Mouse (Mus musculus) limb, embryonic 11.5 days (tissue): ENCODE data around the gene Camk1d. TPM values are rescaled to one million over a fixed set of nuclear protein-coding genes. Genes with fewer than 3 reads are reported as not detected.

ENCODE experiments used
- ATAC-seq: fragments of 200-750 bp; cut with Nextera tagmentation; 2 replicates; pipeline ENCODE4 v1.8.0; 2017; ENCODE audit warnings: low read depth; ENCODE audit not compliant: insufficient number of reproducible peaks, low FRiP score, low TSS enrichment
- DNase-seq: peaks from one replicate; pipeline ENCODE4 v3.0.0-alpha.2; 2015; ENCODE audit warnings: low spot score
- H3K27ac ChIP-seq: fragments of 300-500 bp; sonication (generic); replicated peaks from 2 replicates; pipeline ENCODE4 v1.5.1; 2014; ENCODE audit warnings: low read depth, mild to moderate bottlenecking, low read length
- H3K27me3 ChIP-seq: fragments of 300-500 bp; sonication (generic); 2 replicates; pipeline ENCODE4 v1.6.1; 2014; ENCODE audit warnings: mild to moderate bottlenecking, low read length, mixed read lengths; ENCODE audit not compliant: control insufficient read depth, insufficient read depth
- H3K36me3 ChIP-seq: fragments of 300-500 bp; sonication (generic); 2 replicates; pipeline ENCODE4 v1.6.1; 2014; ENCODE audit warnings: mild to moderate bottlenecking, low read length, moderate library complexity, mixed read lengths; ENCODE audit not compliant: control insufficient read depth, insufficient read depth
- H3K4me1 ChIP-seq: fragments of 300-500 bp; sonication (generic); 2 replicates; pipeline ENCODE4 v1.6.1; 2014; ENCODE audit warnings: low read length, mixed read lengths; ENCODE audit not compliant: control insufficient read depth, insufficient read depth
- H3K4me2 ChIP-seq: fragments of 300-500 bp; sonication (generic); 2 replicates; pipeline ENCODE4 v1.6.1; 2014; ENCODE audit warnings: low read depth, mild to moderate bottlenecking, moderate library complexity; ENCODE audit not compliant: severe bottlenecking
- H3K4me3 ChIP-seq: fragments of 300-500 bp; sonication (generic); 2 replicates; pipeline ENCODE4 v1.5.1; 2014; ENCODE audit warnings: low read depth, low read length
- H3K9ac ChIP-seq: fragments of 300-500 bp; sonication (generic); 2 replicates; pipeline ENCODE4 v1.6.1; 2014; ENCODE audit warnings: mild to moderate bottlenecking, low read length
- H3K9me3 ChIP-seq: fragments of 300-500 bp; sonication (generic); 2 replicates; pipeline ENCODE4 v1.6.1; 2016; ENCODE audit warnings: low read length; ENCODE audit not compliant: control insufficient read depth
- WGBS: fragments of 180-500 bp; shearing (Covaris S2); extraction: QIAGEN DNeasy Blood & Tissue Kit; methylation state at CpG from one replicate; pipeline ENCODE4 v1.1.7; 2014; 5-methylcytosine and 5-hydroxymethylcytosine counted together
- polyA plus RNA-seq: library from polyadenylated mRNA; unstranded; fragments of >200 nt; fragmentation: Nextera tagmentation; extraction: Ambion mirVana; gene quantifications from 2 replicates; pipeline ENCODE4 v1.2.1, GENCODE M21; 2014

The Camk1d gene
- polyA plus RNA-seq, 1 experiment from 2014 or later, result 0.92 TPM

- no peak overlapping the region for H3K9ac ChIP-seq
- no peak overlapping the region for H3K4me3 ChIP-seq
- no peak for ATAC-seq
- WGBS, result 88% methylated on average over 15 of the region's 15 CpGs
- no peaks in the 10 kb centered on the region for H3K4me1 ChIP-seq
- no peak for DNase-seq
- no peak overlapping the region for H3K4me2 ChIP-seq
- no peaks in the 10 kb centered on the region for H3K9me3 ChIP-seq
- no peak overlapping the region for H3K27ac ChIP-seq
- H3K27me3 ChIP-seq, result no peaks in the 10 kb centered on the region
- no peaks in the 10 kb centered on the region for H3K36me3 ChIP-seq
These were observed 44.7 kb downstream of the Camk1d start for GRCm38 (mm10) chr2:5669498-5670040.

- DNase-seq (no peak), ATAC-seq (no peak)
- H3K4me3 ChIP-seq, result no peak overlapping the region
- no peak overlapping the region for H3K9ac ChIP-seq
- WGBS, result 92% methylated on average over 4 of the region's 4 CpGs
- no peaks in the 10 kb centered on the region for H3K36me3 ChIP-seq
- no peaks in the 10 kb centered on the region for H3K9me3 ChIP-seq
- no peak overlapping the region for H3K4me2 ChIP-seq
- H3K27me3 ChIP-seq, result no peaks in the 10 kb centered on the region
- no peaks in the 10 kb centered on the region for H3K4me1 ChIP-seq
- no peak overlapping the region for H3K27ac ChIP-seq
These were observed 45.4 kb downstream of the Camk1d start for GRCm38 (mm10) chr2:5668940-5669339.

- Histone ChIP-seq H3K9ac (no peak overlapping the region), H3K27me3 (no peaks in the 10 kb centered on the region), H3K4me1 (no peaks in the 10 kb centered on the region), H3K4me3 (no peak overlapping the region), H3K27ac (no peak overlapping the region), H3K4me2 (no peak overlapping the region), H3K36me3 (no peaks in the 10 kb centered on the region), H3K9me3 (no peaks in the 10 kb centered on the region)
- ATAC-seq (no peak), DNase-seq (no peak)
- 93% methylated on average over 9 of the region's 9 CpGs for WGBS
These were observed 50.8 kb downstream of the Camk1d start for GRCm38 (mm10) chr2:5663499-5663898.

GRCm38 (mm10) chr2:5661946-5662345 is 52.4 kb downstream of the Camk1d start:
- DNase-seq, result no peak
- no peak for ATAC-seq
- no peak overlapping the region for H3K4me3 ChIP-seq

GRCm38 (mm10) chr2:5658000-5658399 is 56.3 kb downstream of the Camk1d start:
- no peaks in the 10 kb centered on the region for H3K36me3 ChIP-seq
- no peaks in the 10 kb centered on the region for H3K27me3 ChIP-seq
- 85% methylated on average over 3 of the region's 3 CpGs for WGBS
- no peaks in the 10 kb centered on the region for H3K4me1 ChIP-seq
- no peak for DNase-seq
- H3K4me3 ChIP-seq, result no peak overlapping the region
- no peak overlapping the region for H3K27ac ChIP-seq
- no peak for ATAC-seq
- H3K4me2 ChIP-seq, result no peak overlapping the region
- no peak overlapping the region for H3K9ac ChIP-seq
- no peaks in the 10 kb centered on the region for H3K9me3 ChIP-seq

More at GRCm38 (mm10) chr2:5661946-5662345, 52.4 kb downstream of the Camk1d start:
- H3K4me1 ChIP-seq, result no peaks in the 10 kb centered on the region
- no peak overlapping the region for H3K9ac ChIP-seq
- H3K36me3 ChIP-seq, result no peaks in the 10 kb centered on the region
- H3K27ac ChIP-seq, result no peak overlapping the region
- no peaks in the 10 kb centered on the region for H3K9me3 ChIP-seq
- no peaks in the 10 kb centered on the region for H3K27me3 ChIP-seq
- no peak overlapping the region for H3K4me2 ChIP-seq
- 75% methylated on average over 5 of the region's 5 CpGs for WGBS

- DNase-seq (no peak), ATAC-seq (no peak)
- H3K9ac ChIP-seq, result no peak overlapping the region
- H3K4me2 ChIP-seq, result no peak overlapping the region
- H3K36me3 ChIP-seq, result no peaks in the 10 kb centered on the region
- H3K27ac ChIP-seq, result no peak overlapping the region
- no peak overlapping the region for H3K4me3 ChIP-seq
- H3K4me1 ChIP-seq, result no peaks in the 10 kb centered on the region
- no peaks in the 10 kb centered on the region for H3K27me3 ChIP-seq
- WGBS, result 86% methylated on average over 3 of the region's 3 CpGs
- no peaks in the 10 kb centered on the region for H3K9me3 ChIP-seq
These were observed 58.0 kb downstream of the Camk1d start for GRCm38 (mm10) chr2:5656326-5656725.

GRCm38 (mm10) chr2:5652071-5652470 is 62.2 kb downstream of the Camk1d start:
- DNase-seq, result no peak
- Histone ChIP-seq H3K9ac (no peak overlapping the region), H3K36me3 (no peaks in the 10 kb centered on the region), H3K27me3 (no peaks in the 10 kb centered on the region), H3K27ac (no peak overlapping the region), H3K4me2 (no peak overlapping the region), H3K4me1 (no peaks in the 10 kb centered on the region), H3K9me3 (no peaks in the 10 kb centered on the region), H3K4me3 (no peak overlapping the region)
- no peak for ATAC-seq
- 95% methylated on average over 6 of the region's 6 CpGs for WGBS

GRCm38 (mm10) chr2:5651285-5651870 is 62.9 kb downstream of the Camk1d start:
- H3K4me3 ChIP-seq, result no peak overlapping the region
- 84% methylated on average over 10 of the region's 10 CpGs for WGBS
- no peak overlapping the region for H3K27ac ChIP-seq
- ATAC-seq (no peak), DNase-seq (no peak)
- H3K27me3 ChIP-seq, result no peaks in the 10 kb centered on the region
- no peak overlapping the region for H3K9ac ChIP-seq
- H3K36me3 ChIP-seq, result no peaks in the 10 kb centered on the region
- no peaks in the 10 kb centered on the region for H3K9me3 ChIP-seq
- no peak overlapping the region for H3K4me2 ChIP-seq
- H3K4me1 ChIP-seq, result no peaks in the 10 kb centered on the region

- 86% methylated on average over 5 of the region's 5 CpGs for WGBS
- ATAC-seq, result no peak
These were observed 65.1 kb downstream of the Camk1d start for GRCm38 (mm10) chr2:5649226-5649625.

More at GRCm38 (mm10) chr2:5649226-5649625, 65.1 kb downstream of the Camk1d start:
- H3K36me3 ChIP-seq, result no peaks in the 10 kb centered on the region
- no peak for DNase-seq
- no peaks in the 10 kb centered on the region for H3K27me3 ChIP-seq
- H3K4me2 ChIP-seq, result no peak overlapping the region
- no peak overlapping the region for H3K4me3 ChIP-seq
- H3K4me1 ChIP-seq, result no peaks in the 10 kb centered on the region
- no peaks in the 10 kb centered on the region for H3K9me3 ChIP-seq
- no peak overlapping the region for H3K9ac ChIP-seq
- H3K27ac ChIP-seq, result no peak overlapping the region
